In genomic region chr2:51145838-51146470, GRCm38 (mm10) we compare ENCODE assay signal across 8 mouse cellular contexts. TPM values are rescaled to one million over a fixed set of nuclear protein-coding genes. Genes with fewer than 3 reads are reported as not detected.
A peak's percentile ranks its signal among the peaks of the same experiment; 100 is the strongest.
DNase-seq lines count a peak whose midpoint lies in the region; ATAC-seq and TF ChIP-seq lines count a peak whose summit lies in the region.

No protein-coding gene starts in this region.

- peaks cover 48% of the 10 kb centered on the region for H3K4me1 ChIP-seq in kidney, embryonic 15.5 days
- H3K4me1 ChIP-seq in limb, embryonic 15.5 days, result peaks cover 38% of the 10 kb centered on the region
- 0 out of 2 replicates have a peak, but pooled peaks cover 7% of the 10 kb centered on the region for H3K4me1 ChIP-seq in midbrain, postnatal 0 days (ENCODE audit: insufficient read depth, low read length)

- ATAC-seq in kidney, embryonic 15.5 days (replicated peaks; ENCODE audit: low FRiP score), result no peak
- no peak for ATAC-seq in limb, embryonic 15.5 days (ENCODE audit: insufficient number of reproducible peaks, low FRiP score, low TSS enrichment, low read depth)
- no peak for ATAC-seq in midbrain, postnatal 0 days (ENCODE audit: low FRiP score)

- peak overlapping the region; percentile 75 for H3K9ac ChIP-seq in kidney, embryonic 15.5 days
- peak overlapping the region; percentile 26; the same call in 1 of the 2 replicates for H3K9ac ChIP-seq in limb, embryonic 15.5 days
- peak overlapping the region; percentile 88 for H3K9ac ChIP-seq in midbrain, postnatal 0 days (replicated peaks; ENCODE audit: low read length, poor library complexity, severe bottlenecking)

- H3K27ac ChIP-seq in kidney, embryonic 15.5 days, result peak overlapping the region; percentile 89
- H3K27ac ChIP-seq in limb, embryonic 15.5 days, result peak overlapping the region; percentile 95
- peak overlapping the region; percentile 87 for H3K27ac ChIP-seq in midbrain, postnatal 0 days (ENCODE audit: low read depth, low read length)

- no peaks in the 10 kb centered on the region for H3K36me3 ChIP-seq in kidney, embryonic 15.5 days
- H3K36me3 ChIP-seq in limb, embryonic 15.5 days, result peaks cover 3% of the 10 kb centered on the region; the same call in 1 of the 2 replicates
- H3K36me3 ChIP-seq in midbrain, postnatal 0 days (ENCODE audit: insufficient read depth, low read length), result no peaks in the 10 kb centered on the region

- H3K4me3 ChIP-seq in kidney, embryonic 15.5 days (replicated peaks), result peak overlapping the region; percentile 82
- peak overlapping the region; percentile 90 for H3K4me3 ChIP-seq in limb, embryonic 15.5 days
- peak overlapping the region; percentile 87 for H3K4me3 ChIP-seq in midbrain, postnatal 0 days (ENCODE audit: low read depth, low read length)

- WGBS in kidney, embryonic 15.5 days, result 13% methylated on average over 7 of the region's 7 CpGs
- whole genome bisulfite sequencing in limb, embryonic 15.5 days, result 6% methylated on average over 7 of the region's 7 CpGs
- 4% methylated on average over 7 of the region's 7 CpGs for WGBS in midbrain, postnatal 0 days

- TF ChIP-seq CTCF in midbrain, postnatal 0 days (IDR thresholded peaks at IDR 0.05), result no peak

- no peaks in the 10 kb centered on the region for H3K9me3 ChIP-seq in kidney, embryonic 15.5 days (replicated peaks)
- H3K9me3 ChIP-seq in limb, embryonic 15.5 days, result no peaks in the 10 kb centered on the region
- no peaks in the 10 kb centered on the region for H3K9me3 ChIP-seq in midbrain, postnatal 0 days (ENCODE audit: low read length)

- peak overlapping the region; percentile 78 for H3K4me2 ChIP-seq in kidney, embryonic 15.5 days
- peak overlapping the region; percentile 56 for H3K4me2 ChIP-seq in limb, embryonic 15.5 days
- peak overlapping the region; percentile 73 for H3K4me2 ChIP-seq in midbrain, postnatal 0 days (ENCODE audit: low read depth, low read length, poor library complexity, severe bottlenecking)

- peak; percentile 41 for DNase-seq in adrenal gland, adult 2 months
- DNase-seq in adrenal gland, adult 8-10 months, result no peak
- peak; percentile 80 for DNase-seq in embryo, embryonic 11 days
- DNase-seq in heart, adult 11 months, result peak; percentile 97
- DNase-seq in midbrain, postnatal 0 days (ENCODE audit: low spot score), result peak; percentile 87
- DNase-seq in thymus, postnatal 25 days, result no peak

- no peaks in the 10 kb centered on the region for H3K27me3 ChIP-seq in kidney, embryonic 15.5 days
- no peaks in the 10 kb centered on the region for H3K27me3 ChIP-seq in limb, embryonic 15.5 days
- H3K27me3 ChIP-seq in midbrain, postnatal 0 days (ENCODE audit: insufficient read depth, low read length), result no peaks in the 10 kb centered on the region

RNA-seq across cellular contexts. Expression of gene Rnd3, which starts 3.0 kb away (rescaled TPM):
- total RNA-seq in adrenal gland, adult 2 months (2021), result 10 to 100 TPM; 36.7 to 36.9 TPM
- polyA plus RNA-seq in adrenal gland, adult 2 months (2012; rRNA removed), result 0.57 and 0.83 TPM in 2 replicates
- total RNA-seq in adrenal gland, adult 8-10 months (2022), result 10 to 100 TPM; 30.0 to 44.0 (median 34.4) TPM
- 41.6 and 43.5 TPM in 2 replicates for polyA plus RNA-seq in kidney, embryonic 15.5 days (2015; fragmentation: Nextera tagmentation; extraction: Ambion mirVana)
- polyA plus RNA-seq in limb, embryonic 15.5 days (2015; fragmentation: Nextera tagmentation; extraction: Ambion mirVana), result 137 and 139 TPM in 2 replicates
- 70.4 and 73.9 TPM in 2 replicates for total RNA-seq in midbrain, postnatal 0 days (2014; rRNA removed)
- polyA plus RNA-seq in midbrain, postnatal 0 days (2015; fragmentation: Nextera tagmentation; extraction: Ambion mirVana), result 81.1 and 88.9 TPM in 2 replicates

Comparison
In these comparisons a context has a peak if more than half of its experiments do, and no peak if none do; other contexts are left out.
1. DNase-seq: peak in adrenal gland, adult 2 months (single experiment), embryo, embryonic 11 days (single experiment), heart, adult 11 months (single experiment) and midbrain, postnatal 0 days (single experiment); none in adrenal gland, adult 8-10 months (single experiment) and thymus, postnatal 25 days (single experiment).
2. H3K9ac ChIP-seq: peak in every context shown above with its lines; median percentile 88 in midbrain, postnatal 0 days; 75 in kidney, embryonic 15.5 days; 26 in limb, embryonic 15.5 days.
3. RNA of gene Rnd3, which starts 3.0 kb away (polyA plus RNA-seq): 137 to 139 TPM in limb, embryonic 15.5 days, 81.1 to 88.9 TPM in midbrain, postnatal 0 days and 41.6 to 43.5 TPM in kidney, embryonic 15.5 days; 0.57 to 0.83 TPM in adrenal gland, adult 2 months; every median in the first group is over 10 times any median in the second.
4. Peak in every context shown above with its lines, with median percentiles within 50 percentile points of each other: H3K27ac ChIP-seq, H3K4me2 ChIP-seq and H3K4me3 ChIP-seq.